Comparison of ENCODE assay signal across 19 mouse cellular contexts in genomic region chr4:62836875-62837274, GRCm38 (mm10).
A peak's percentile ranks its signal among the peaks of the same experiment; 100 is the strongest.
DNase-seq lines count a peak whose midpoint lies in the region; ATAC-seq and TF ChIP-seq lines count a peak whose summit lies in the region.
"Had no signal": no experiment of that assay in that cellular context is flagged by ENCODE, and none has a peak within 500 bp of the region (broad histone marks: within the 10 kb centered on the region; RNA-seq: fewer than 3 reads in every experiment).

No protein-coding gene starts in this region.

- H3K4me3 ChIP-seq in heart, embryonic 10.5 days = no peak overlapping the region
- no peak overlapping the region for H3K4me3 ChIP-seq in kidney, postnatal 0 days (replicated peaks; ENCODE audit: low read depth, low read length)
- H3K4me3 ChIP-seq: forebrain, embryonic 10.5 days; forebrain, embryonic 13.5 days; hindbrain, embryonic 12.5 days; hindbrain, embryonic 15.5 days had no signal

- 59% methylated on average over 6 of the region's 6 CpGs for WGBS in heart, embryonic 10.5 days
- 50% methylated on average over 6 of the region's 6 CpGs for WGBS in kidney, postnatal 0 days

- DNase-seq in heart, embryonic 10.5 days (ENCODE audit: low spot score) = peak; percentile 67
- DNase-seq in heart, adult 18-20 months = no peak
- DNase-seq in kidney, postnatal 0 days (ENCODE audit: low spot score) = peak; percentile 7
- no peak for DNase-seq in kidney, adult 8-10 months
- DNase-seq in kidney, postnatal 36 days = peak; percentile 1 to 2
- no peak for DNase-seq in kidney, adult 11 months
- DNase-seq: adrenal gland, adult 8-10 months; adrenal gland, postnatal 36 days; cerebellum, adult 18-20 months; cerebellum, adult 9-10 months; cerebellum, postnatal 14 days; gastrocnemius, postnatal 10 days; gastrocnemius, postnatal 36 days had no signal

- H3K4me1 ChIP-seq in heart, embryonic 10.5 days = peaks cover 4% of the 10 kb centered on the region; the same call in 1 of the 2 replicates
- H3K4me1 ChIP-seq in kidney, postnatal 0 days (replicated peaks; ENCODE audit: insufficient read depth, low read length) = no peaks in the 10 kb centered on the region

- no peak for TF ChIP-seq CTCF in kidney, postnatal 0 days (IDR thresholded peaks at IDR 0.05; ENCODE audit: low read depth)

- no peak overlapping the region for H3K4me2 ChIP-seq in kidney, postnatal 0 days (ENCODE audit: low read length)
- H3K4me2 ChIP-seq: forebrain, embryonic 13.5 days; hindbrain, embryonic 12.5 days; hindbrain, embryonic 15.5 days had no signal

- no peaks in the 10 kb centered on the region for H3K36me3 ChIP-seq in heart, embryonic 10.5 days
- H3K36me3 ChIP-seq in kidney, postnatal 0 days (ENCODE audit: insufficient read depth, low read length) = no peaks in the 10 kb centered on the region
- H3K36me3 ChIP-seq: forebrain, embryonic 10.5 days; hindbrain, embryonic 12.5 days; hindbrain, embryonic 15.5 days had no signal

- H3K9me3 ChIP-seq in heart, embryonic 10.5 days = no peaks in the 10 kb centered on the region
- H3K9me3 ChIP-seq in kidney, postnatal 0 days (replicated peaks; ENCODE audit: low read length) = no peaks in the 10 kb centered on the region
- H3K9me3 ChIP-seq: forebrain, embryonic 10.5 days; forebrain, embryonic 13.5 days; hindbrain, embryonic 12.5 days; hindbrain, embryonic 15.5 days had no signal

- ATAC-seq in kidney, postnatal 0 days (replicated peaks; ENCODE audit: low FRiP score, low read depth) = no peak
- ATAC-seq: CD4-positive, CD25-positive, alpha-beta regulatory T cell, adult 4 months; forebrain, embryonic 13.5 days; forebrain, embryonic 16.5 days had no signal

- no peaks in the 10 kb centered on the region for H3K27me3 ChIP-seq in heart, embryonic 10.5 days (ENCODE audit: insufficient read depth, poor library complexity, severe bottlenecking)
- no peaks in the 10 kb centered on the region for H3K27me3 ChIP-seq in kidney, postnatal 0 days (ENCODE audit: insufficient read depth, low read length)
- H3K27me3 ChIP-seq: forebrain, embryonic 13.5 days; hindbrain, embryonic 12.5 days; hindbrain, embryonic 15.5 days had no signal

- no peak overlapping the region for H3K9ac ChIP-seq in kidney, postnatal 0 days (ENCODE audit: low read depth, low read length)
- H3K9ac ChIP-seq: forebrain, embryonic 13.5 days; hindbrain, embryonic 12.5 days; hindbrain, embryonic 15.5 days had no signal

- H3K27ac ChIP-seq in heart, embryonic 10.5 days = no peak overlapping the region
- no peak overlapping the region for H3K27ac ChIP-seq in kidney, postnatal 0 days
- H3K27ac ChIP-seq: forebrain, embryonic 10.5 days; forebrain, embryonic 13.5 days; hindbrain, embryonic 12.5 days; hindbrain, embryonic 15.5 days had no signal

Comparison
In these comparisons a context has a peak if more than half of its experiments do, and no peak if none do; other contexts are left out.
1. DNase-seq: peak in heart, embryonic 10.5 days (single experiment), kidney, postnatal 0 days (single experiment) and kidney, postnatal 36 days (2 of 2); none in heart, adult 18-20 months (0 of 2), kidney, adult 8-10 months (0 of 2) and kidney, adult 11 months (single experiment).